Mouse (Mus musculus): ENCODE results near the gene Knstrn. TPM values are rescaled to one million over a fixed set of nuclear protein-coding genes. Genes with fewer than 3 reads are reported as not detected.

Gene Knstrn
- polyA plus RNA-seq, 1 experiment from 2014 or later, result 49.6 TPM

- Histone ChIP-seq H3K36me3 (ENCODE audit: control insufficient read depth, insufficient read depth) (no peaks in the 10 kb centered on the region), H3K27ac (ENCODE audit: low read length) (peak overlapping the region; percentile 73), H3K4me1 (replicated peaks; ENCODE audit: control insufficient read depth, insufficient read depth, low read length) (peaks cover 30% of the 10 kb centered on the region), H3K4me2 (ENCODE audit: low read length) (no peak overlapping the region), H3K9ac (replicated peaks; ENCODE audit: low read depth, low read length) (0 out of 2 replicates have a peak overlapping the region, but pooled peaks have one; percentile 7), H3K9me3 (ENCODE audit: control insufficient read depth, low read length) (no peaks in the 10 kb centered on the region), H3K4me3 (replicated peaks; ENCODE audit: low read length) (no peak overlapping the region), H3K27me3 (replicated peaks; ENCODE audit: control insufficient read depth, insufficient read depth, low read length) (no peaks in the 10 kb centered on the region)
- 80% methylated on average over 2 of the region's 2 CpGs for WGBS
- ATAC-seq, result no peak
Measured at GRCm38 (mm10) chr2:118776295-118776694, 37.5 kb upstream of the Knstrn start.

GRCm38 (mm10) chr2:118778418-118778817 lies 35.4 kb upstream of the Knstrn start:
- Histone ChIP-seq H3K9ac (replicated peaks; ENCODE audit: low read depth, low read length) (no peak overlapping the region), H3K4me3 (replicated peaks; ENCODE audit: low read length) (no peak overlapping the region), H3K4me1 (replicated peaks; ENCODE audit: control insufficient read depth, insufficient read depth, low read length) (peaks cover 30% of the 10 kb centered on the region), H3K27ac (ENCODE audit: low read length) (no peak overlapping the region), H3K27me3 (replicated peaks; ENCODE audit: control insufficient read depth, insufficient read depth, low read length) (no peaks in the 10 kb centered on the region), H3K9me3 (ENCODE audit: control insufficient read depth, low read length) (no peaks in the 10 kb centered on the region), H3K4me2 (ENCODE audit: low read length) (no peak overlapping the region), H3K36me3 (ENCODE audit: control insufficient read depth, insufficient read depth) (no peaks in the 10 kb centered on the region)
- 86% methylated on average over 4 of the region's 4 CpGs for WGBS
- ATAC-seq, result no peak

GRCm38 (mm10) chr2:118779065-118779464 lies 34.7 kb upstream of the Knstrn start:
- H3K9me3 ChIP-seq (ENCODE audit: control insufficient read depth, low read length), result no peaks in the 10 kb centered on the region
- ATAC-seq, result peak; percentile 1; the same call in 1 of the 2 replicates
- peak overlapping the region; percentile 69 for H3K4me2 ChIP-seq (ENCODE audit: low read length)
- no peaks in the 10 kb centered on the region for H3K27me3 ChIP-seq (replicated peaks; ENCODE audit: control insufficient read depth, insufficient read depth, low read length)
- peaks cover 30% of the 10 kb centered on the region for H3K4me1 ChIP-seq (replicated peaks; ENCODE audit: control insufficient read depth, insufficient read depth, low read length)
- H3K36me3 ChIP-seq (ENCODE audit: control insufficient read depth, insufficient read depth), result no peaks in the 10 kb centered on the region
- peak overlapping the region; percentile 30 for H3K27ac ChIP-seq (ENCODE audit: low read length)
- H3K9ac ChIP-seq (replicated peaks; ENCODE audit: low read depth, low read length), result peak overlapping the region; percentile 51
- H3K4me3 ChIP-seq (replicated peaks; ENCODE audit: low read length), result peak overlapping the region; percentile 48
- 6% methylated on average over 10 of the region's 10 CpGs for WGBS

GRCm38 (mm10) chr2:118779504-118780480 lies 34.0 kb upstream of the Knstrn start, which contains the start of gene Disp2:
Gene Disp2 (plus strand): TSS chr2:118779719.
- ATAC-seq, result peak; percentile 93
- Histone ChIP-seq H3K4me2 (ENCODE audit: low read length) (peak within 1 kb of the TSS; percentile 69), H3K27ac (ENCODE audit: low read length) (peak within 1 kb of the TSS; percentile 39), H3K36me3 (ENCODE audit: control insufficient read depth, insufficient read depth) (no peaks in the 10 kb centered on the region), H3K9ac (replicated peaks; ENCODE audit: low read depth, low read length) (peak within 1 kb of the TSS; percentile 51), H3K27me3 (replicated peaks; ENCODE audit: control insufficient read depth, insufficient read depth, low read length) (no peaks in the 10 kb centered on the region), H3K9me3 (ENCODE audit: control insufficient read depth, low read length) (no peaks in the 10 kb centered on the region), H3K4me1 (replicated peaks; ENCODE audit: control insufficient read depth, insufficient read depth, low read length) (peaks cover 30% of the 10 kb centered on the region), H3K4me3 (replicated peaks; ENCODE audit: low read length) (peak within 1 kb of the TSS; percentile 48)
- WGBS, result 11% methylated on average over 39 of the region's 39 CpGs

- 43% methylated on average over 1 of the region's 1 CpGs for WGBS
Measured at GRCm38 (mm10) chr2:118781115-118781514, 32.7 kb upstream of the Knstrn start.

GRCm38 (mm10) chr2:118782303-118782702 lies 31.5 kb upstream of the Knstrn start:
- Histone ChIP-seq H3K9ac (replicated peaks; ENCODE audit: low read depth, low read length) (no peak overlapping the region), H3K27me3 (replicated peaks; ENCODE audit: control insufficient read depth, insufficient read depth, low read length) (no peaks in the 10 kb centered on the region)
- WGBS, result 66% methylated on average over 4 of the region's 4 CpGs

More at GRCm38 (mm10) chr2:118781115-118781514, 32.7 kb upstream of the Knstrn start:
- no peaks in the 10 kb centered on the region for H3K9me3 ChIP-seq (ENCODE audit: control insufficient read depth, low read length)
- H3K4me3 ChIP-seq (replicated peaks; ENCODE audit: low read length), result no peak overlapping the region
- H3K27ac ChIP-seq (ENCODE audit: low read length), result no peak overlapping the region
- peaks cover 18% of the 10 kb centered on the region for H3K4me1 ChIP-seq (replicated peaks; ENCODE audit: control insufficient read depth, insufficient read depth, low read length)
- no peaks in the 10 kb centered on the region for H3K27me3 ChIP-seq (replicated peaks; ENCODE audit: control insufficient read depth, insufficient read depth, low read length)
- no peak for ATAC-seq
- no peaks in the 10 kb centered on the region for H3K36me3 ChIP-seq (ENCODE audit: control insufficient read depth, insufficient read depth)
- no peak overlapping the region for H3K4me2 ChIP-seq (ENCODE audit: low read length)
- H3K9ac ChIP-seq (replicated peaks; ENCODE audit: low read depth, low read length), result no peak overlapping the region

GRCm38 (mm10) chr2:118783093-118783492 lies 30.7 kb upstream of the Knstrn start:
- no peak for ATAC-seq
- Histone ChIP-seq H3K27me3 (replicated peaks; ENCODE audit: control insufficient read depth, insufficient read depth, low read length) (no peaks in the 10 kb centered on the region), H3K4me1 (replicated peaks; ENCODE audit: control insufficient read depth, insufficient read depth, low read length) (peaks cover 14% of the 10 kb centered on the region), H3K27ac (ENCODE audit: low read length) (no peak overlapping the region), H3K9ac (replicated peaks; ENCODE audit: low read depth, low read length) (no peak overlapping the region), H3K4me2 (ENCODE audit: low read length) (no peak overlapping the region), H3K36me3 (ENCODE audit: control insufficient read depth, insufficient read depth) (no peaks in the 10 kb centered on the region), H3K9me3 (ENCODE audit: control insufficient read depth, low read length) (no peaks in the 10 kb centered on the region), H3K4me3 (replicated peaks; ENCODE audit: low read length) (no peak overlapping the region)
- WGBS, result 63% methylated on average over 5 of the region's 5 CpGs

More at GRCm38 (mm10) chr2:118782303-118782702, 31.5 kb upstream of the Knstrn start:
- H3K4me1 ChIP-seq (replicated peaks; ENCODE audit: control insufficient read depth, insufficient read depth, low read length), result peaks cover 14% of the 10 kb centered on the region
- no peaks in the 10 kb centered on the region for H3K9me3 ChIP-seq (ENCODE audit: control insufficient read depth, low read length)
- H3K4me2 ChIP-seq (ENCODE audit: low read length), result no peak overlapping the region
- no peak overlapping the region for H3K27ac ChIP-seq (ENCODE audit: low read length)
- ATAC-seq, result no peak
- no peak overlapping the region for H3K4me3 ChIP-seq (replicated peaks; ENCODE audit: low read length)
- H3K36me3 ChIP-seq (ENCODE audit: control insufficient read depth, insufficient read depth), result no peaks in the 10 kb centered on the region

- 91% methylated on average over 7 of the region's 7 CpGs for WGBS
- no peak overlapping the region for H3K4me3 ChIP-seq (replicated peaks; ENCODE audit: low read length)
- no peak overlapping the region for H3K9ac ChIP-seq (replicated peaks; ENCODE audit: low read depth, low read length)
- H3K36me3 ChIP-seq (ENCODE audit: control insufficient read depth, insufficient read depth), result no peaks in the 10 kb centered on the region
- peaks cover 14% of the 10 kb centered on the region for H3K4me1 ChIP-seq (replicated peaks; ENCODE audit: control insufficient read depth, insufficient read depth, low read length)
- ATAC-seq, result no peak
- H3K27ac ChIP-seq (ENCODE audit: low read length), result no peak overlapping the region
- H3K27me3 ChIP-seq (replicated peaks; ENCODE audit: control insufficient read depth, insufficient read depth, low read length), result no peaks in the 10 kb centered on the region
- H3K4me2 ChIP-seq (ENCODE audit: low read length), result no peak overlapping the region
- no peaks in the 10 kb centered on the region for H3K9me3 ChIP-seq (ENCODE audit: control insufficient read depth, low read length)
Measured at GRCm38 (mm10) chr2:118783663-118784062, 30.1 kb upstream of the Knstrn start.

GRCm38 (mm10) chr2:118786525-118786924 lies 27.3 kb upstream of the Knstrn start:
- Histone ChIP-seq H3K4me1 (replicated peaks; ENCODE audit: control insufficient read depth, insufficient read depth, low read length) (peaks cover 13% of the 10 kb centered on the region), H3K27me3 (replicated peaks; ENCODE audit: control insufficient read depth, insufficient read depth, low read length) (no peaks in the 10 kb centered on the region), H3K4me3 (replicated peaks; ENCODE audit: low read length) (no peak overlapping the region), H3K9ac (replicated peaks; ENCODE audit: low read depth, low read length) (no peak overlapping the region), H3K36me3 (ENCODE audit: control insufficient read depth, insufficient read depth) (peaks cover 3% of the 10 kb centered on the region; the same call in 1 of the 2 replicates), H3K4me2 (ENCODE audit: low read length) (no peak overlapping the region), H3K9me3 (ENCODE audit: control insufficient read depth, low read length) (no peaks in the 10 kb centered on the region), H3K27ac (ENCODE audit: low read length) (no peak overlapping the region)
- ATAC-seq, result no peak
- WGBS, result 87% methylated on average over 5 of the region's 5 CpGs

Measured in forebrain, embryonic 16.5 days (tissue).